Comparison of ENCODE assay signal across 28 mouse cellular contexts in genomic region chr3:125940811-125941210, GRCm38 (mm10). TPM values are rescaled to one million over a fixed set of nuclear protein-coding genes. Genes with fewer than 3 reads are reported as not detected.
"Had no signal": no experiment of that assay in that cellular context is flagged by ENCODE, and none has a peak within 500 bp of the region (broad histone marks: within the 10 kb centered on the region; RNA-seq: fewer than 3 reads in every experiment).

No protein-coding gene starts in this region.

- DNase-seq: heart, postnatal 10 days; heart, postnatal 14 days; heart, postnatal 36 days; heart, postnatal 4 days; kidney, adult 11 months; kidney, adult 18-20 months; kidney, postnatal 10 days; kidney, postnatal 25 days; kidney, postnatal 4 days; layer of hippocampus, adult 9-11 months; layer of hippocampus, postnatal 36 days had no signal

- H3K4me1 ChIP-seq: intestine, embryonic 15.5 days had no signal

- H3K27ac ChIP-seq: heart, embryonic 10.5 days; heart, embryonic 13.5 days; heart, embryonic 15.5 days; hindbrain, embryonic 10.5 days; hindbrain, embryonic 12.5 days; hindbrain, embryonic 13.5 days; hindbrain, embryonic 14.5 days; hindbrain, embryonic 15.5 days; hindbrain, postnatal 0 days; intestine, embryonic 15.5 days; kidney, postnatal 0 days; layer of hippocampus, adult 2 months; left cerebral cortex, adult 2 months had no signal

- H3K36me3 ChIP-seq: heart, embryonic 10.5 days; heart, embryonic 12.5 days; heart, embryonic 13.5 days; heart, embryonic 15.5 days; hindbrain, embryonic 10.5 days; hindbrain, embryonic 12.5 days; hindbrain, embryonic 13.5 days; hindbrain, embryonic 15.5 days; intestine, embryonic 15.5 days; kidney, embryonic 15.5 days had no signal

- H3K4me3 ChIP-seq: heart, embryonic 10.5 days; heart, embryonic 12.5 days; heart, embryonic 13.5 days; heart, embryonic 15.5 days; hindbrain, embryonic 10.5 days; hindbrain, embryonic 12.5 days; hindbrain, embryonic 13.5 days; hindbrain, embryonic 15.5 days; intestine, embryonic 15.5 days; kidney, embryonic 15.5 days; layer of hippocampus, adult 2 months; left cerebral cortex, adult 2 months had no signal

RNA-seq across cellular contexts. Expression of gene Ugt8a, which starts 2.4 kb away (rescaled TPM):
- polyA plus RNA-seq: heart, postnatal 0 days; inflammation-experienced regulatory T-cells, adult 6 months had no signal
